Mouse (Mus musculus) limb, embryonic 14.5 days (tissue): Measurements from ENCODE around the gene Rps9. TPM values are rescaled to one million over a fixed set of nuclear protein-coding genes. Genes with fewer than 3 reads are reported as not detected.
A peak's percentile ranks its signal among the peaks of the same experiment; 100 is the strongest.

ENCODE experiments used
- ATAC-seq: fragments of 200-750 bp; cut with Nextera tagmentation; 2 replicates; pipeline ENCODE4 v1.8.0; 2017; ENCODE audit warnings: low read depth, moderate number of reproducible peaks, moderate TSS enrichment; ENCODE audit not compliant: low FRiP score
- DNase-seq: peaks from one replicate; pipeline ENCODE4 v3.0.0-alpha.2; 2015; ENCODE audit warnings: low spot score
- H3K27ac ChIP-seq: fragments of 300-500 bp; sonication (generic); replicated peaks from 2 replicates; pipeline ENCODE4 v1.5.1; 2014; ENCODE audit warnings: low read depth, mild to moderate bottlenecking, low read length, moderate library complexity, mixed read lengths
- H3K27me3 ChIP-seq: fragments of 300-500 bp; sonication (generic); 2 replicates; pipeline ENCODE4 v1.6.1; 2014; ENCODE audit warnings: low read length, mixed read lengths; ENCODE audit not compliant: control insufficient read depth, insufficient read depth
- H3K36me3 ChIP-seq: fragments of 300-500 bp; sonication (generic); 2 replicates; pipeline ENCODE4 v1.6.1; 2014; ENCODE audit warnings: mild to moderate bottlenecking, low read length, moderate library complexity, mixed read lengths; ENCODE audit not compliant: control insufficient read depth, insufficient read depth
- H3K4me1 ChIP-seq: fragments of 300-500 bp; sonication (generic); 2 replicates; pipeline ENCODE4 v1.6.1; 2014; ENCODE audit warnings: antibody characterized with exemption, low read length, mixed read lengths; ENCODE audit not compliant: control insufficient read depth, insufficient read depth
- H3K4me2 ChIP-seq: fragments of 300-500 bp; sonication (generic); replicated peaks from 2 replicates; pipeline ENCODE4 v1.6.1; 2014; ENCODE audit warnings: low read depth, mild to moderate bottlenecking, low read length, moderate library complexity; ENCODE audit not compliant: severe bottlenecking
- H3K4me3 ChIP-seq: fragments of 300-500 bp; sonication (generic); replicated peaks from 2 replicates; pipeline ENCODE4 v1.5.1; 2014; ENCODE audit warnings: low read length
- H3K9ac ChIP-seq: fragments of 300-500 bp; sonication (generic); 2 replicates; pipeline ENCODE4 v1.6.1; 2014; ENCODE audit warnings: mild to moderate bottlenecking, low read depth, low read length, moderate library complexity; ENCODE audit not compliant: severe bottlenecking
- H3K9me3 ChIP-seq: fragments of 300-500 bp; sonication (generic); 2 replicates; pipeline ENCODE4 v1.6.1; 2016; ENCODE audit warnings: low read length; ENCODE audit not compliant: control insufficient read depth
- POLR2A ChIP-seq: fragments of 200-500 bp; IDR thresholded peaks from 2 replicates; pipeline ENCODE4 v1.8.0; 2012; ENCODE audit warnings: inconsistent platforms, mild to moderate bottlenecking, moderate library complexity, borderline replicate concordance; ENCODE audit not compliant: insufficient read depth, insufficient read length; ENCODE audit errors: extremely low read depth
- WGBS: fragments of 180-500 bp; shearing (Covaris S2); extraction: QIAGEN DNeasy Blood & Tissue Kit; methylation state at CpG from one replicate; pipeline ENCODE4 v1.1.7; 2014; 5-methylcytosine and 5-hydroxymethylcytosine counted together
- polyA plus RNA-seq, 2 experiments: library from polyadenylated mRNA; depleted of rRNA in 1 of 2; stranded (reverse) in 1 of 2; unstranded in 1 of 2; fragments of >200 nt; fragmentation: Nextera tagmentation in 1 of 2; extraction: Ambion mirVana in 1 of 2; gene quantifications; 2 replicates each; pipeline versions ENCODE4 v1.2.1 to v1.2.3; 2012 to 2014

Rps9 gene
- polyA plus RNA-seq, 2 experiments: 1,670 to 3,913 TPM

DNA sequence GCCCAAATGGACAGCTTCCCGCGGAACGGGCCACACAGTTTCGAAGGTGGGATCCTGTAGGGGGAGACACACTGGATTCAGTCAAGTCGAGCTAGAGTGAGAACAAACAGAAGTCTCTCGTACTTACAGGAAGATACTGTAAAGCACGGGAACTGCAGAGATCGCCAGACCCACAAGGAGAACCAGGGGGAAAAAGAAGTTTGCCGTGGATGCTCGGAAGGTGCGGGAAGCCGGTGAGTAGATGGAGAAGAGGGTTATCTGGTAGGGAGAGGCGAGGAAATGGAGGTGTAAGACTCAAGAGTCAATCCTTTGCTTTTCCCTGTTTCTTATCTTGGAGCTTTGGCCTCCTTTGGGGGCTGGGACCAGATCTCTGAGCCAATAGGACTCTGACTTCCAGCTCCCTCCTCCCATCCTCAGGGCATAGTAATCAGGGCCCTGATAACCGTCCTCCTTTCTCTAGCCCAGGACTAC, 36.8 kb upstream of the Rps9 start:
- Histone ChIP-seq H3K36me3 (peaks cover 14% of the 10 kb centered on the region), H3K4me3 (no peak overlapping the region), H3K9me3 (no peaks in the 10 kb centered on the region), H3K27ac (no peak overlapping the region), H3K4me1 (peaks cover 17% of the 10 kb centered on the region), H3K27me3 (no peaks in the 10 kb centered on the region), H3K9ac (no peak overlapping the region), H3K4me2 (no peak overlapping the region)
- ATAC-seq (no peak), DNase-seq (no peak)
- TF ChIP-seq POLR2A: no peak
- WGBS: 18% methylated on average over 14 of the region's 14 CpGs

DNA sequence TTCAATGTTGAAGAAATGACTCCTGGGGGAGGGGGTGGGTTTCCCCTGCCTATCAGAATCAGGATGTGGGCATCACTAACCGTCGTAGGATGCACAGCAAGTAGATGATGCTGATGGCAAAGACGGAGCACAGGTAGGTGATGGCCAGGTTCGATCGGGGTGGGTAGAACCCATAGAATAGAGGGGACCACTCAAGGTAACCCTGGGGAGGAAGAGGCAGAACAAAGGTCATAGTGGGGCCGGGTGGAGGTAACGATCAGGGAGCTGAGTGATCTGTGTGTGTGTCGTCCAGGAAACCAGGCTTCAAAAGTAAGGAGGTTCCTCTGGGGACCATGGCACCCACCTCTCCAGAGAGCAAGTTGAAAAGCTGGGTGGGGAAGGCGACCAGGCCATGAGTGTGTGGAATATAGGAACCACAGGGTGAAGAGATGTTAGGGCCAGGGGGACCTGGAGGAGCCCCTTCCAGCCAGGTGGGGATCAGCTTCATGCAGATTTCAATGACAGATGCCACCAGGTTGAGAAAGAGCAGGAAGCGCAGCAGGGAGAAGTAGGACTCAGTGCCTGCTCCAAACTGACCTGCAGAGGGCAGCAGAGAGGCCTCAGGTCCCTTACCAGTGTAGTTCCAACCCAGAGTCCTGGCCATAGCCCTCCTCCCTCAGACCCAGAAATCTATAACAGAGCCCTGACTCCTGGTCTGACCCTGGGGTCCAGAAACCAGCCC, 29.1 kb upstream of the Rps9 start:
- peak; percentile 80 for ATAC-seq
- Histone ChIP-seq H3K9ac (no peak overlapping the region), H3K36me3 (peaks cover 17% of the 10 kb centered on the region), H3K4me1 (no peaks in the 10 kb centered on the region), H3K9me3 (no peaks in the 10 kb centered on the region), H3K4me3 (no peak overlapping the region), H3K4me2 (no peak overlapping the region), H3K27ac (no peak overlapping the region), H3K27me3 (no peaks in the 10 kb centered on the region)
- no peak for TF ChIP-seq POLR2A
- WGBS: 73% methylated on average over 10 of the region's 10 CpGs
- DNase-seq: peak; percentile 89

DNA sequence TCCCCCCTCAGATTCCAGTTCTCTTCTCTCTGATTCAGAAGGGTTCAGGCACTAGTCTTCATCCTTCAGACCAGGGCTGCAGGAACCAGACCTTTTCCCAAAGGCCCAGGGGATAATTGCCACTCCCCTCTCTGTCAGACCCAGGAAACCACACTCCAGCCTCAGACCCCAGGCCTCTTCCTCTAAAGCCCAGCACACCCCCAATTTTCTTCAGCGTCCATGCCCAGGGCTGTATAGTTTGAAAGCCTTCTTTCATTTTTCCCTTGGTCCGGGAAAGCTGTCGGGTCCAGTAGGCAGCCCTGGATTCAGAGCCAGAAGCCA, 28.6 kb upstream of the Rps9 start:
- Histone ChIP-seq H3K9me3 (no peaks in the 10 kb centered on the region), H3K4me2 (no peak overlapping the region), H3K9ac (no peak overlapping the region), H3K27me3 (no peaks in the 10 kb centered on the region), H3K4me1 (no peaks in the 10 kb centered on the region), H3K4me3 (no peak overlapping the region), H3K27ac (no peak overlapping the region), H3K36me3 (peaks cover 17% of the 10 kb centered on the region)
- 82% methylated on average over 3 of the region's 3 CpGs for WGBS
- DNase-seq: no peak
- TF ChIP-seq POLR2A: no peak
- ATAC-seq: no peak

DNA sequence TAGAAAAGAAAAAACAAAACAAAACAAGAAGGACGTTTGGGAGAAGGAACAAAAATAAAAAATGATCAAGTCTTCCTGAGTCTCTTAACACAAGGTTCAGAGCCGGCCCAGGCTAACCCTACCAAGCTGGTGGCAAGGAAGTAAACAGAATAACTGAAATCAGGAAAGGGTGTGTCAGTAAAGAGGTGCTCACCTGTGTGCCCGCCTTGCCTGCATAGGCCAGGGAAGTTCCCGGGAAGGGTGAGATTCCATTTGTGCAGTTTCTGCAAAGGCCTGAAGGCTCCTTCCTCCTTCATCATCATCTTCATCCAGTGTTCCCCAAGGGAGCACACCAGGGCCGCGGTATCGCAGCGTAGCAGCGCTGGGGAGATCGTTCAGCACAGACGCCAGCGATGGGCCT, 27.4 kb upstream of the Rps9 start:
- no peaks in the 10 kb centered on the region for H3K27me3 ChIP-seq
- H3K36me3 ChIP-seq: peaks cover 17% of the 10 kb centered on the region
- no peak overlapping the region for H3K4me3 ChIP-seq
- no peaks in the 10 kb centered on the region for H3K4me1 ChIP-seq
- H3K27ac ChIP-seq: no peak overlapping the region
- no peak for TF ChIP-seq POLR2A
- DNase-seq (no peak), ATAC-seq (no peak)
- H3K9me3 ChIP-seq: no peaks in the 10 kb centered on the region
- H3K9ac ChIP-seq: no peak overlapping the region
- H3K4me2 ChIP-seq: no peak overlapping the region
- WGBS: 90% methylated on average over 12 of the region's 12 CpGs

DNA sequence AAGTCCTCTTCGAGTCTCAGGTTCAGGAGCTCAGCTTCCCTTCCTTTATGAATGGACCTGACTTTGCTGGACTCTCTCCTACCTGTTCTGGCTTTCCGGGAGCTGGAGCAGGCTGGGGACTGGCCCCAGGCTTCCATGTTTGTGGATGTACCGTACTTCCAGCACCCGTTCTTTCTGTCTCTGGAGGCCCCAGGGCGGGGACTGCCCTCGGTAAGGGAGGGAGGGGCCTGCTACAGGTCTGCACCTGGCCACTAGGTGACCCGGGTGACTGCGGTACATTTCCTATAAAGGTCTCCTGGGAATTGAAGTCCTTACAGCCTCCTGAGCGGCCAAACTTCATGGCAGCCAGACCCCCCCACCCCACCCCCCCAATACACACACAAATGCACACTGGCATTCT, 26.5 kb upstream of the Rps9 start, which contains the start of gene Tmc4:
TSS of gene Tmc4 (minus strand) at position 212 of the 400 bp plus-strand sequence.
- H3K36me3 ChIP-seq: peaks cover 21% of the 10 kb centered on the region
- H3K4me2 ChIP-seq: no peak within 1 kb of the TSS
- H3K27me3 ChIP-seq: no peaks in the 10 kb centered on the region
- H3K4me1 ChIP-seq: no peaks in the 10 kb centered on the region
- TF ChIP-seq POLR2A: no peak
- DNase-seq: no peak
- no peak within 1 kb of the TSS for H3K4me3 ChIP-seq
- no peak for ATAC-seq
- WGBS: 33% methylated on average over 9 of the region's 9 CpGs
- no peaks in the 10 kb centered on the region for H3K9me3 ChIP-seq
- no peak within 1 kb of the TSS for H3K9ac ChIP-seq
- no peak within 1 kb of the TSS for H3K27ac ChIP-seq
